Mouse (Mus musculus): ENCODE results near the gene Tex21.

Gene Tex21

GRCm38 (mm10) chr12:76246646-76247045 lies at the start of gene Tex21:
Gene Tex21, minus strand, starts transcription at chr12:76246746.
- no peak for DNase-seq

GRCm38 (mm10) chr12:76293192-76293591 lies 46.6 kb upstream of the Tex21 start:
- peak; percentile 67 to 74 for DNase-seq

- DNase-seq, result no peak
These were observed 43.7 kb upstream of the Tex21 start for GRCm38 (mm10) chr12:76290271-76290670.

GRCm38 (mm10) chr12:76289428-76289827 lies 42.9 kb upstream of the Tex21 start:
- no peak for DNase-seq

- DNase-seq, result no peak
These were observed 41.9 kb upstream of the Tex21 start for GRCm38 (mm10) chr12:76288494-76288893.

- no peak for DNase-seq
These were observed 41.4 kb upstream of the Tex21 start for GRCm38 (mm10) chr12:76287986-76288385.

- no peak for DNase-seq
These were observed 38.9 kb upstream of the Tex21 start for GRCm38 (mm10) chr12:76285418-76285817.

GRCm38 (mm10) chr12:76282532-76283173 lies 36.1 kb upstream of the Tex21 start:
- no peak for DNase-seq

- no peak for DNase-seq
These were observed 35.6 kb upstream of the Tex21 start for GRCm38 (mm10) chr12:76282132-76282531.

- no peak for DNase-seq
These were observed 34.6 kb upstream of the Tex21 start for GRCm38 (mm10) chr12:76281111-76281660.

GRCm38 (mm10) chr12:76280556-76280955 lies 34.0 kb upstream of the Tex21 start:
- DNase-seq, result no peak

GRCm38 (mm10) chr12:76278209-76278608 lies 31.7 kb upstream of the Tex21 start:
- DNase-seq, result no peak

- DNase-seq, result no peak
These were observed 26.3 kb upstream of the Tex21 start for GRCm38 (mm10) chr12:76272610-76273524.

- no peak for DNase-seq
These were observed 25.0 kb upstream of the Tex21 start for GRCm38 (mm10) chr12:76271516-76271915.

- DNase-seq, result no peak
These were observed 22.6 kb upstream of the Tex21 start for GRCm38 (mm10) chr12:76269196-76269595.

GRCm38 (mm10) chr12:76268686-76269085 lies 22.1 kb upstream of the Tex21 start:
- DNase-seq, result no peak

GRCm38 (mm10) chr12:76266875-76267274 lies 20.3 kb upstream of the Tex21 start:
- peak in 1 of 2 experiments; percentile 37 for DNase-seq

- DNase-seq, result no peak
These were observed 18.5 kb upstream of the Tex21 start for GRCm38 (mm10) chr12:76265001-76265400.

GRCm38 (mm10) chr12:76264325-76264965 lies 17.9 kb upstream of the Tex21 start:
- DNase-seq, result peak; percentile 24 to 43

GRCm38 (mm10) chr12:76263876-76264275 lies 17.3 kb upstream of the Tex21 start:
- DNase-seq, result no peak

- no peak for DNase-seq
These were observed 16.4 kb upstream of the Tex21 start for GRCm38 (mm10) chr12:76262918-76263317.

GRCm38 (mm10) chr12:76261556-76261955 lies 15.0 kb upstream of the Tex21 start:
- DNase-seq, result no peak

GRCm38 (mm10) chr12:76260673-76261072 lies 14.1 kb upstream of the Tex21 start:
- DNase-seq, result no peak

Data from lung, adult 18-20 months (tissue).